Mouse (Mus musculus) adrenal gland, postnatal 25 days (tissue): ENCODE measurements around the gene Rab31. TPM values are rescaled to one million over a fixed set of nuclear protein-coding genes. Genes with fewer than 3 reads are reported as not detected.

Experiments used
- DNase-seq: peaks from one replicate; pipeline ENCODE4 v3.0.0; 2021; ENCODE audit warnings: mixed read lengths
- total RNA-seq: library from RNA; stranded (reverse); gene quantifications from 2 replicates; pipeline ENCODE4 v1.2.3, GENCODE M21; 2021

The Rab31 gene
- total RNA-seq, 1 experiment from 2014 or later: 41.1 TPM

GRCm38 (mm10) chr17:65703527-65704391 is 68.8 kb downstream of the Rab31 start:
- no peak for DNase-seq

GRCm38 (mm10) chr17:65701797-65702566 is 70.6 kb downstream of the Rab31 start:
- DNase-seq: peak; percentile 47

GRCm38 (mm10) chr17:65701356-65701755 is 71.2 kb downstream of the Rab31 start:
- DNase-seq: no peak

GRCm38 (mm10) chr17:65700060-65700459 is 72.5 kb downstream of the Rab31 start:
- DNase-seq: no peak

GRCm38 (mm10) chr17:65697791-65698463 is 74.6 kb downstream of the Rab31 start:
- no peak for DNase-seq

- no peak for DNase-seq
Measured at GRCm38 (mm10) chr17:65696939-65697338, 75.6 kb downstream of the Rab31 start.

- no peak for DNase-seq
Measured at GRCm38 (mm10) chr17:65692276-65692675, 80.3 kb downstream of the Rab31 start.

GRCm38 (mm10) chr17:65683731-65684130 is 88.8 kb downstream of the Rab31 start:
- DNase-seq: no peak

- no peak for DNase-seq
Measured at GRCm38 (mm10) chr17:65683316-65683715, 89.2 kb downstream of the Rab31 start.

GRCm38 (mm10) chr17:65682071-65682680 is 90.4 kb downstream of the Rab31 start:
- DNase-seq: no peak

- no peak for DNase-seq
Measured at GRCm38 (mm10) chr17:65681516-65681915, 91.0 kb downstream of the Rab31 start.

GRCm38 (mm10) chr17:65680801-65681412 is 91.6 kb downstream of the Rab31 start:
- no peak for DNase-seq

GRCm38 (mm10) chr17:65679806-65680446 is 92.6 kb downstream of the Rab31 start:
- DNase-seq: no peak

GRCm38 (mm10) chr17:65677742-65678141 is 94.8 kb downstream of the Rab31 start:
- no peak for DNase-seq

- no peak for DNase-seq
Measured at GRCm38 (mm10) chr17:65676536-65676935, 96.0 kb downstream of the Rab31 start.

GRCm38 (mm10) chr17:65675985-65676384 is 96.6 kb downstream of the Rab31 start:
- no peak for DNase-seq

- no peak for DNase-seq
Measured at GRCm38 (mm10) chr17:65674710-65675171, 97.8 kb downstream of the Rab31 start.

GRCm38 (mm10) chr17:65672926-65673325 is 99.6 kb downstream of the Rab31 start:
- no peak for DNase-seq

- no peak for DNase-seq
Measured at GRCm38 (mm10) chr17:65669061-65669460, 103.5 kb downstream of the Rab31 start.

- no peak for DNase-seq
Measured at GRCm38 (mm10) chr17:65667792-65668191, 104.8 kb downstream of the Rab31 start.
